Mouse (Mus musculus) lung, postnatal 0 days (tissue): Measurements from ENCODE around the gene Surf4.

Source experiments
- CTCF ChIP-seq: IDR thresholded peaks from 2 replicates; pipeline ENCODE4 v1.5.1; 2016; ENCODE audit warnings: antibody characterized with exemption, mild to moderate bottlenecking
- EP300 ChIP-seq: IDR thresholded peaks from 2 replicates; pipeline ENCODE4 v1.6.1; 2016; ENCODE audit warnings: antibody characterized with exemption, mild to moderate bottlenecking, control low read depth

DNA sequence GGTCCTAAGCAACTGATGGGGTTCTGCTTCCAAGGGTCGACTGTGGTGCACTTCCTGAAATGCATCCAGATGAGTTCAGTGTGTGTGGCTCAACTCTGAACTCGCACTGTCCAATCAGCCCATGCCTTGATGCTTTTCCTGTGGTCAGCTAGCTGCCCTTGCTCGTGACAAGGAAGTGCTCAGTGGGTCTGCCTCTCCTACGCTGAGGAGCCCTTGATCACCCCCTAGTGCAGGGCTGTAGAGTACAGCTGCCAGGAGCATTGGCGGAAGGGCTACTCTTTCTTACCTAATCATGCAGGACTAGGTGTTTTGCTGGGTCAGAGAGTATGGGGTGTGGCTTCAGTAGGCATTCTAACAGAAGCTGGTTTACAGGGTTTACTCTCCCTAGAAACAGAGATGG, 7.8 kb upstream of the Surf4 start:
- peak; percentile 62 for TF ChIP-seq CTCF
- TF ChIP-seq EP300, result no peak
